Mouse (Mus musculus) kidney, postnatal 14 days (tissue): ENCODE data around the gene Gigyf2.

ENCODE experiments used
- DNase-seq: peaks from one replicate; pipeline ENCODE4 v3.0.0; 2022; ENCODE audit warnings: mixed read lengths

The Gigyf2 gene

GRCm38 (mm10) chr1:87321071-87321470 is 5.7 kb upstream of the Gigyf2 start:
- no peak for DNase-seq

- DNase-seq, result no peak
These were observed 4.0 kb upstream of the Gigyf2 start for GRCm38 (mm10) chr1:87322778-87323177.

GRCm38 (mm10) chr1:87324649-87325048 is 2.1 kb upstream of the Gigyf2 start:
- no peak for DNase-seq

GRCm38 (mm10) chr1:87327165-87327861 is 515 bp downstream of the Gigyf2 start:
- no peak for DNase-seq

- no peak for DNase-seq
These were observed 5.0 kb downstream of the Gigyf2 start for GRCm38 (mm10) chr1:87331774-87332173.

- no peak for DNase-seq
These were observed 23.8 kb downstream of the Gigyf2 start for GRCm38 (mm10) chr1:87350576-87350975.

- peak; percentile 12 for DNase-seq
These were observed 33.5 kb downstream of the Gigyf2 start for GRCm38 (mm10) chr1:87360276-87360675.

GRCm38 (mm10) chr1:87378024-87378560 is 51.3 kb downstream of the Gigyf2 start:
- peak; percentile 9 for DNase-seq

- no peak for DNase-seq
These were observed 53.1 kb downstream of the Gigyf2 start for GRCm38 (mm10) chr1:87379919-87380318.

- DNase-seq, result no peak
These were observed 54.4 kb downstream of the Gigyf2 start for GRCm38 (mm10) chr1:87381152-87381551.

GRCm38 (mm10) chr1:87386436-87387092 is 59.8 kb downstream of the Gigyf2 start:
- no peak for DNase-seq

- DNase-seq, result no peak
These were observed 66.8 kb downstream of the Gigyf2 start for GRCm38 (mm10) chr1:87393444-87394195.

- peak; percentile 27 for DNase-seq
These were observed 67.8 kb downstream of the Gigyf2 start, which contains the start of gene Kcnj13 for GRCm38 (mm10) chr1:87394594-87394993. Gene Kcnj13 (minus strand): TSS chr1:87394729.

GRCm38 (mm10) chr1:87396923-87397586 is 70.3 kb downstream of the Gigyf2 start:
- DNase-seq, result peak; percentile 80

GRCm38 (mm10) chr1:87404710-87405109 is 77.9 kb downstream of the Gigyf2 start:
- no peak for DNase-seq

- DNase-seq, result no peak
These were observed 79.2 kb downstream of the Gigyf2 start for GRCm38 (mm10) chr1:87406012-87406411.

GRCm38 (mm10) chr1:87409380-87409779 is 82.6 kb downstream of the Gigyf2 start:
- no peak for DNase-seq

GRCm38 (mm10) chr1:87418733-87419132 is 91.9 kb downstream of the Gigyf2 start:
- peak; percentile 22 for DNase-seq

GRCm38 (mm10) chr1:87435125-87435524 is 108.3 kb downstream of the Gigyf2 start:
- DNase-seq, result no peak

GRCm38 (mm10) chr1:87436583-87436982 is 109.8 kb downstream of the Gigyf2 start:
- DNase-seq, result no peak

- DNase-seq, result peak; percentile 60
These were observed 120.6 kb downstream of the Gigyf2 start for GRCm38 (mm10) chr1:87447183-87448104.

GRCm38 (mm10) chr1:87449432-87449831 is 122.6 kb downstream of the Gigyf2 start:
- peak; percentile 17 for DNase-seq
